Mouse (Mus musculus): ENCODE measurements at regions not wholly inside any gene's neighbourhood (a gene's known extent, or its start where the extent isn't known, plus 50 kb on each side); places are given as distances from the start of the nearest gene placed in this dataset.

GRCm38 (mm10) chr13:80273976-80274375 lies 609.2 kb upstream of the Arrdc3 start:
- TF ChIP-seq CTCF (IDR thresholded peaks at IDR 0.05; ENCODE audit: low read depth, low read length) = no peak
- TF ChIP-seq POLR2A (IDR thresholded peaks at IDR 0.05; ENCODE audit: extremely low read depth, insufficient read depth, low read length) = no peak
